Mouse (Mus musculus) cerebral cortex, adult 2 months (tissue): Measurements from ENCODE around the gene Ociad2.

Experiments used
- WGBS: fragments of 180-500 bp; shearing (Covaris S2); methylation state at CpG from one replicate; pipeline ENCODE4 v1.1.7; 2018; 5-methylcytosine and 5-hydroxymethylcytosine counted together

Ociad2 gene

GRCm38 (mm10) chr5:73353519-73353918 is 12.7 kb upstream of the Ociad2 start:
- 33% methylated on average over 7 of the region's 7 CpGs for WGBS

GRCm38 (mm10) chr5:73351796-73352195 is 11.0 kb upstream of the Ociad2 start:
- WGBS = 96% methylated on average over 1 of the region's 1 CpGs

- WGBS = 77% methylated on average over 5 of the region's 5 CpGs
Measured at GRCm38 (mm10) chr5:73349514-73349913, 8.7 kb upstream of the Ociad2 start.

- WGBS = 75% methylated on average over 4 of the region's 4 CpGs
Measured at GRCm38 (mm10) chr5:73345254-73345653, 4.4 kb upstream of the Ociad2 start.

- 28% methylated on average over 10 of the region's 10 CpGs for WGBS
Measured at GRCm38 (mm10) chr5:73344310-73344709, 3.5 kb upstream of the Ociad2 start.

- 80% methylated on average over 22 of the region's 22 CpGs for WGBS
Measured at GRCm38 (mm10) chr5:73342701-73343355, 2.0 kb upstream of the Ociad2 start.

GRCm38 (mm10) chr5:73339779-73340722 is 777 bp downstream of the Ociad2 start:
- 60% methylated on average over 9 of the region's 9 CpGs for WGBS

- 25% methylated on average over 14 of the region's 14 CpGs for WGBS
Measured at GRCm38 (mm10) chr5:73338832-73339163, 2.0 kb downstream of the Ociad2 start.

GRCm38 (mm10) chr5:73337961-73338831 is 2.6 kb downstream of the Ociad2 start:
- WGBS = 4% methylated on average over 34 of the region's 41 CpGs

- 94% methylated on average over 5 of the region's 5 CpGs for WGBS
Measured at GRCm38 (mm10) chr5:73336448-73336847, 4.4 kb downstream of the Ociad2 start.

GRCm38 (mm10) chr5:73331002-73331401 is 9.8 kb downstream of the Ociad2 start:
- WGBS = 64% methylated on average over 4 of the region's 4 CpGs

- 82% methylated on average over 8 of the region's 8 CpGs for WGBS
Measured at GRCm38 (mm10) chr5:73324526-73325170, 16.2 kb downstream of the Ociad2 start.

- 77% methylated on average over 5 of the region's 5 CpGs for WGBS
Measured at GRCm38 (mm10) chr5:73323602-73324001, 17.2 kb downstream of the Ociad2 start.

GRCm38 (mm10) chr5:73322684-73323083 is 18.1 kb downstream of the Ociad2 start:
- WGBS = 82% methylated on average over 1 of the region's 1 CpGs

GRCm38 (mm10) chr5:73319306-73319705 is 21.5 kb downstream of the Ociad2 start:
- WGBS = 89% methylated on average over 5 of the region's 5 CpGs

GRCm38 (mm10) chr5:73314654-73315053 is 26.2 kb downstream of the Ociad2 start:
- 97% methylated on average over 2 of the region's 2 CpGs for WGBS

GRCm38 (mm10) chr5:73313591-73313990 is 27.2 kb downstream of the Ociad2 start:
- WGBS = 82% methylated on average over 10 of the region's 10 CpGs

- WGBS = 49% methylated on average over 5 of the region's 5 CpGs
Measured at GRCm38 (mm10) chr5:73311458-73311857, 29.4 kb downstream of the Ociad2 start.

GRCm38 (mm10) chr5:73310401-73310800 is 30.4 kb downstream of the Ociad2 start:
- WGBS = 75% methylated on average over 1 of the region's 1 CpGs

- 84% methylated on average over 4 of the region's 4 CpGs for WGBS
Measured at GRCm38 (mm10) chr5:73309496-73309895, 31.3 kb downstream of the Ociad2 start.

GRCm38 (mm10) chr5:73307297-73307696 is 33.5 kb downstream of the Ociad2 start:
- 75% methylated on average over 3 of the region's 3 CpGs for WGBS
